Mouse (Mus musculus) stomach, postnatal 0 days (tissue): ENCODE measurements around the gene Nepro. TPM values are rescaled to one million over a fixed set of nuclear protein-coding genes. Genes with fewer than 3 reads are reported as not detected.

Source experiments
- ATAC-seq: fragments of 200-750 bp; cut with Nextera tagmentation; 2 replicates; pipeline ENCODE4 v1.8.0; 2017; ENCODE audit not compliant: low FRiP score, low TSS enrichment
- DNase-seq: peaks from one replicate; pipeline ENCODE4 v3.0.0-alpha.2; 2016; ENCODE audit warnings: low spot score
- H3K27ac ChIP-seq: fragments of 300-500 bp; sonication (generic); replicated peaks from 2 replicates; pipeline ENCODE4 v1.5.1; 2014; ENCODE audit warnings: mild to moderate bottlenecking, control low read depth
- H3K27me3 ChIP-seq: fragments of 300-500 bp; sonication (generic); 2 replicates; pipeline ENCODE4 v1.6.1; 2014; ENCODE audit warnings: low read length; ENCODE audit not compliant: control insufficient read depth, insufficient read depth
- H3K36me3 ChIP-seq: fragments of 300-500 bp; sonication (generic); 2 replicates; pipeline ENCODE4 v1.6.1; 2014; ENCODE audit warnings: low read length, mixed read lengths; ENCODE audit not compliant: control insufficient read depth, insufficient read depth
- H3K4me1 ChIP-seq: fragments of 300-500 bp; sonication (generic); replicated peaks from 2 replicates; pipeline ENCODE4 v1.6.1; 2014; ENCODE audit warnings: antibody characterized with exemption; ENCODE audit not compliant: control insufficient read depth, insufficient read depth
- H3K4me2 ChIP-seq: fragments of 300-500 bp; sonication (generic); replicated peaks from 2 replicates; pipeline ENCODE4 v1.6.1; 2014; ENCODE audit warnings: low read depth, mild to moderate bottlenecking, control low read depth, moderate library complexity
- H3K4me3 ChIP-seq: fragments of 300-500 bp; sonication (generic); 2 replicates; pipeline ENCODE4 v1.5.1; 2014; ENCODE audit warnings: low read depth, low read length, control low read depth
- H3K9ac ChIP-seq: fragments of 300-500 bp; sonication (generic); 2 replicates; pipeline ENCODE4 v1.6.1; 2014; ENCODE audit warnings: mild to moderate bottlenecking, low read length, control low read depth, mixed read lengths
- H3K9me3 ChIP-seq: fragments of 300-500 bp; sonication (generic); 2 replicates; pipeline ENCODE4 v1.6.1; 2016; ENCODE audit warnings: low read length; ENCODE audit not compliant: control insufficient read depth
- CTCF ChIP-seq: IDR thresholded peaks from 2 replicates; pipeline ENCODE4 v1.5.1; 2016; ENCODE audit warnings: antibody characterized with exemption, low read depth, mild to moderate bottlenecking, moderate library complexity
- EP300 ChIP-seq: optimal IDR thresholded peaks from 2 replicates; pipeline ENCODE3; 2016; ENCODE audit warnings: antibody characterized with exemption
- WGBS: fragments of 180-500 bp; shearing (Covaris S2); extraction: QIAGEN DNeasy Blood & Tissue Kit; methylation state at CpG from one replicate; pipeline ENCODE4 v1.1.7; 2014; 5-methylcytosine and 5-hydroxymethylcytosine counted together
- polyA plus RNA-seq: library from polyadenylated mRNA; unstranded; fragments of >200 nt; fragmentation: Nextera tagmentation; extraction: Ambion mirVana; gene quantifications from 2 replicates; pipeline ENCODE4 v1.2.1, GENCODE M21; 2015

The Nepro gene
- polyA plus RNA-seq, 1 experiment from 2014 or later: 2.8 TPM

DNA sequence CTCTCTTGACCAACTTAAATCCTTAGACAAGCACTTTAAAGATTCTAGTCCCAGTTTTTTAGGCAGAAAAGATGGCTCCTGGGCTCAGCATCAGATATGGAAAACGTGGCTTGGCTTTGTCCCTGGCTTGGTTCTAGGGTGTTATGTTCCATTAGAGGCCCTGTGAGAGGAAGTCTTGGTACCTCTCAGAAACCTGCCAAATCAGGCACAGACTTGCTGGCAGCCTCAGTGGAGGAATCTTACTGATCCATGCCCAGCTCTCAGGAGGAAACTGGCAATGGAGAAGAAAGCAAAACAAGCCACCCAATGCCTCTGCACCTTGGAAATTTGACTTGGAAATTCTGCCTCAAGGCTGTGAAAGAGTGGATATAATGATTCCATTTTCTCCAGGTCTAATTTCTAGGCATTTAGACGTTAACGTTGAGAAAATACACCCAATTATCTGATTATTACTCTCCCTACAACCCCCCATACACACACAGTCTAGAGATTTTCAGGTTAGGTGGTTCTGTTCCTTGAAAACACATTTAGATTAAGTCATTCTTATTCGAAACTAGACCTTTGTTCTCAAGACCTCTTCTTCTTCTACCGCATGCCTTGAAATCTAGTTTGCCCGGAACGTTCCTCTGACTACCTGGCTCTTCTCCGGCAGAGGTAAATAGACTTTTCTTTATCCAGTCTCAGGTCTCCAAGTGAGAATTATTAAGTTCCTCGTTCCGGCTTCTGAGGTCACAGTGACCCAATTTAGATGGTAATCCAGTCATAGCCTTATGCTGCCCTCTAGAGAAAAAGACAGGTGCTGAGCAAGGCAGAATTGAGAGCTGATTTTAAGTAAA lies 7.6 kb upstream of the Nepro start:
- no peaks in the 10 kb centered on the region for H3K9me3 ChIP-seq
- no peaks in the 10 kb centered on the region for H3K27me3 ChIP-seq
- H3K4me3 ChIP-seq: no peak overlapping the region
- H3K9ac ChIP-seq: no peak overlapping the region
- 25% methylated on average over 10 of the region's 10 CpGs for WGBS
- H3K4me1 ChIP-seq: no peaks in the 10 kb centered on the region
- peak; percentile 93 for ATAC-seq
- DNase-seq: peak; percentile 58
- TF ChIP-seq CTCF (peak; percentile 90), EP300 (no peak)
- H3K27ac ChIP-seq: peak overlapping the region; percentile 69
- H3K4me2 ChIP-seq: 0 out of 2 replicates have a peak overlapping the region, but pooled peaks have one; percentile 14
- H3K36me3 ChIP-seq: peaks cover 2% of the 10 kb centered on the region; the same call in 1 of the 2 replicates

DNA sequence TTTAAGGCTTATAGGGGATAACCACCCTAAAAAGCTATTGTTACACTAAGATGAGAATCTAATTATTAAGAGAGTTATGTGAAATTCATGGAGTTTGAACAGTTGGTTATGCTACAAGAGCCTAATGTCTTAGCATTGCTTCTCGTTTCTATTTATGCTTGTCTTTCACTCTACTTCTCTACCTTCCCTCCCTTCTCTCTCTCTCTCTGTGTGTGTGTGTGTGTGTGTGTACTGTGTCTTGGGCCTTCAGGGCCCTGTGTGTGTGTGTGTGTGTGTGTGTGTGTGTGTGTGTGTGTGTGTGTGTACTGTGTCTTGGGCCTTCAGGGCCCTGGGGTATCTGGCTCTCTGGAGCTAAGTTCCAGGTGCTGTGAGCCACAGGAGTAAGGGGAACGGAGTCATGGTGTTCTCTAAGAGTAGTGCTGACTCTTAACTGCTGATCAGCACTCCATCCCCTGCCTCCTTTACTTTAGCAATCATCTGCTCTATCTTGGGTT lies 6.9 kb upstream of the Nepro start:
- TF ChIP-seq CTCF (no peak), EP300 (no peak)
- Histone ChIP-seq H3K4me3 (no peak overlapping the region), H3K27me3 (no peaks in the 10 kb centered on the region), H3K36me3 (peaks cover 2% of the 10 kb centered on the region; the same call in 1 of the 2 replicates), H3K4me2 (no peak overlapping the region), H3K27ac (no peak overlapping the region), H3K9ac (no peak overlapping the region), H3K9me3 (no peaks in the 10 kb centered on the region), H3K4me1 (no peaks in the 10 kb centered on the region)
- WGBS: 82% methylated on average over 2 of the region's 2 CpGs
- peak; percentile 46 for ATAC-seq
- no peak for DNase-seq

DNA sequence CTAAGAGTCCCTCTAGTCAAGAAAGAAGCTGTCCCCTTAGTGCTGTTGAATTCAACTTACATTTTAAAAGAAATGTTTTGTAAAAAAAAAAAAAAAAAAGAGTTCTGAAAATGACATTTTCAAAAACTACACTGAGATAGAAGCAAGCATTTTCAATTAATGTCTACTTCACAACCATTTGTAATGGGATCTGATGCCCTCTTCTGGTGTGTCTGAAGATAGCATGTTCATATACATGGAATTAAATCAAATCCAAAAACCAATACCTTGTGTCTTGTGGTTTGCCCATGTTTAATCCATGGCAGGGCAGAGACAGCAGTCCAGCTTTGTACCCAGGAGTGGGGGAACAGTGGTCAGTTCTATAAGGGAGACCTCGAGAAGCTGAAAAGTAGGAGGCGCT lies 6.3 kb upstream of the Nepro start:
- no peak overlapping the region for H3K27ac ChIP-seq
- H3K4me2 ChIP-seq: no peak overlapping the region
- H3K27me3 ChIP-seq: no peaks in the 10 kb centered on the region
- no peak overlapping the region for H3K9ac ChIP-seq
- no peak overlapping the region for H3K4me3 ChIP-seq
- peaks cover 2% of the 10 kb centered on the region; the same call in 1 of the 2 replicates for H3K36me3 ChIP-seq
- peak; percentile 54 for TF ChIP-seq CTCF
- no peak for TF ChIP-seq EP300
- no peaks in the 10 kb centered on the region for H3K4me1 ChIP-seq
- no peak for ATAC-seq
- no peaks in the 10 kb centered on the region for H3K9me3 ChIP-seq
- 72% methylated on average over 2 of the region's 2 CpGs for WGBS
- DNase-seq: no peak

DNA sequence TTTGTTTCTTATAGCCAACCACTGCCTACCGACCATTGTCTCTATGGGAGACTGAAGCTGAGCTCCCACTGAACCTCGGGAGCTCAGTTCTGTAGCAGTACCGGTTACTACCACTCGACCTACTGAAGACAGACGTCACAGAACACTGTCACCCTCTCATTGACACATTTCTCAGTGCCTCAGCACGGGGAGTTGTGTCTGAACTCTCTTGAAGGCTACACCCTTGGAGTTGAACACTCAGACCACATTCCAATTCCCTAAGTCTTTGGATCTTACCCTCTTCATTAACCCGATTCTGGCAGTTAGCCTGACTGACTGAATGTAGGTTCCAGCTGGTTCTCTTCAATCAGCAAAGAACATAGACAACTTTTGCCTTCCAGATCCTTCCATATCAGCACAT lies 4.8 kb upstream of the Nepro start:
- no peaks in the 10 kb centered on the region for H3K9me3 ChIP-seq
- no peak for TF ChIP-seq EP300
- no peak for TF ChIP-seq CTCF
- DNase-seq (no peak), ATAC-seq (no peak)
- no peaks in the 10 kb centered on the region for H3K27me3 ChIP-seq
- no peak overlapping the region for H3K27ac ChIP-seq
- peaks cover 2% of the 10 kb centered on the region; the same call in 1 of the 2 replicates for H3K36me3 ChIP-seq
- no peak overlapping the region for H3K9ac ChIP-seq
- no peak overlapping the region for H3K4me3 ChIP-seq
- H3K4me2 ChIP-seq: no peak overlapping the region
- 54% methylated on average over 7 of the region's 7 CpGs for WGBS
- no peaks in the 10 kb centered on the region for H3K4me1 ChIP-seq

GRCm38 (mm10) chr16:44720518-44720917 lies 3.6 kb upstream of the Nepro start:
- TF ChIP-seq EP300 (no peak), CTCF (peak; percentile 69)
- H3K9ac ChIP-seq: no peak overlapping the region
- H3K9me3 ChIP-seq: no peaks in the 10 kb centered on the region
- no peak for DNase-seq
- H3K27ac ChIP-seq: no peak overlapping the region
- H3K4me2 ChIP-seq: no peak overlapping the region
- H3K36me3 ChIP-seq: peaks cover 2% of the 10 kb centered on the region; the same call in 1 of the 2 replicates
- H3K27me3 ChIP-seq: no peaks in the 10 kb centered on the region
- no peak for ATAC-seq
- 78% methylated on average over 3 of the region's 3 CpGs for WGBS
- no peak overlapping the region for H3K4me3 ChIP-seq
- no peaks in the 10 kb centered on the region for H3K4me1 ChIP-seq

- no peak overlapping the region for H3K4me2 ChIP-seq
- DNase-seq (no peak), ATAC-seq (no peak)
- H3K4me3 ChIP-seq: no peak overlapping the region
- no peaks in the 10 kb centered on the region for H3K9me3 ChIP-seq
- TF ChIP-seq CTCF: no peak
- TF ChIP-seq EP300: no peak
- no peak overlapping the region for H3K9ac ChIP-seq
- 79% methylated on average over 2 of the region's 2 CpGs for WGBS
- H3K4me1 ChIP-seq: no peaks in the 10 kb centered on the region
- H3K27ac ChIP-seq: no peak overlapping the region
- no peaks in the 10 kb centered on the region for H3K27me3 ChIP-seq
- peaks cover 2% of the 10 kb centered on the region; the same call in 1 of the 2 replicates for H3K36me3 ChIP-seq
Measured at GRCm38 (mm10) chr16:44722666-44723065, 1.4 kb upstream of the Nepro start.
